11 mouse cellular contexts compared by ENCODE assay signal in genomic region chr3:145729531-145729930, GRCm38 (mm10). TPM values are rescaled to one million over a fixed set of nuclear protein-coding genes. Genes with fewer than 3 reads are reported as not detected.
DNase-seq lines count a peak whose midpoint lies in the region; ATAC-seq lines count a peak whose summit lies in the region.
"Had no signal": no experiment of that assay in that cellular context is flagged by ENCODE, and none has a peak within 500 bp of the region (broad histone marks: within the 10 kb centered on the region; RNA-seq: fewer than 3 reads in every experiment).

No protein-coding gene starts in this region.

- H3K27me3 ChIP-seq in hindbrain, embryonic 10.5 days (ENCODE audit: insufficient read depth, poor library complexity, severe bottlenecking), result no peaks in the 10 kb centered on the region
- H3K27me3 ChIP-seq in hindbrain, embryonic 13.5 days, result no peaks in the 10 kb centered on the region
- H3K27me3 ChIP-seq in forebrain, embryonic 15.5 days, result no peaks in the 10 kb centered on the region
- H3K27me3 ChIP-seq: embryonic facial prominence, embryonic 15.5 days; stomach, embryonic 15.5 days had no signal

- peaks cover 15% of the 10 kb centered on the region for H3K4me1 ChIP-seq in hindbrain, embryonic 10.5 days (replicated peaks)
- H3K4me1 ChIP-seq in hindbrain, embryonic 13.5 days (replicated peaks), result peaks cover 14% of the 10 kb centered on the region
- H3K4me1 ChIP-seq in forebrain, embryonic 15.5 days, result peaks cover 14% of the 10 kb centered on the region

- H3K9ac ChIP-seq in hindbrain, embryonic 13.5 days, result no peak overlapping the region
- H3K9ac ChIP-seq in forebrain, embryonic 15.5 days (replicated peaks), result no peak overlapping the region
- H3K9ac ChIP-seq: embryonic facial prominence, embryonic 15.5 days; stomach, embryonic 15.5 days had no signal

- peak; percentile 26 for DNase-seq in hindbrain, embryonic 10.5 days (ENCODE audit: low spot score)
- DNase-seq in MN1 (ENCODE audit: low spot score), result peak; percentile 63
- peak; percentile 23 for DNase-seq in gastrocnemius, postnatal 25 days
- DNase-seq in kidney, postnatal 10 days, result peak; percentile 54
- peak; percentile 35 for DNase-seq in retina, postnatal 1 day
- no peak for DNase-seq in right cerebral cortex, postnatal 36 days (ENCODE audit: low spot score in 2 of 2)

- H3K36me3 ChIP-seq in hindbrain, embryonic 10.5 days, result no peaks in the 10 kb centered on the region
- H3K36me3 ChIP-seq in hindbrain, embryonic 13.5 days, result no peaks in the 10 kb centered on the region
- no peaks in the 10 kb centered on the region for H3K36me3 ChIP-seq in forebrain, embryonic 15.5 days
- H3K36me3 ChIP-seq: embryonic facial prominence, embryonic 15.5 days; stomach, embryonic 15.5 days had no signal

- H3K4me3 ChIP-seq in hindbrain, embryonic 10.5 days, result no peak overlapping the region
- no peak overlapping the region for H3K4me3 ChIP-seq in hindbrain, embryonic 13.5 days
- no peak overlapping the region for H3K4me3 ChIP-seq in forebrain, embryonic 15.5 days
- H3K4me3 ChIP-seq: embryonic facial prominence, embryonic 15.5 days; stomach, embryonic 15.5 days had no signal

- no peak; the same call in 1 of the 2 replicates for ATAC-seq in hindbrain, embryonic 13.5 days (ENCODE audit: low FRiP score)
- ATAC-seq in forebrain, embryonic 15.5 days (replicated peaks), result no peak

- no peak overlapping the region for H3K4me2 ChIP-seq in hindbrain, embryonic 13.5 days
- H3K4me2 ChIP-seq in forebrain, embryonic 15.5 days (replicated peaks), result no peak overlapping the region
- H3K4me2 ChIP-seq: embryonic facial prominence, embryonic 15.5 days; stomach, embryonic 15.5 days had no signal

- H3K27ac ChIP-seq in hindbrain, embryonic 10.5 days, result peak overlapping the region; percentile 62
- no peak overlapping the region for H3K27ac ChIP-seq in hindbrain, embryonic 13.5 days
- H3K27ac ChIP-seq in forebrain, embryonic 15.5 days (replicated peaks), result no peak overlapping the region
- H3K27ac ChIP-seq: embryonic facial prominence, embryonic 15.5 days; stomach, embryonic 15.5 days had no signal

- H3K9me3 ChIP-seq in hindbrain, embryonic 10.5 days, result no peaks in the 10 kb centered on the region
- no peaks in the 10 kb centered on the region for H3K9me3 ChIP-seq in hindbrain, embryonic 13.5 days
- H3K9me3 ChIP-seq in forebrain, embryonic 15.5 days, result no peaks in the 10 kb centered on the region
- H3K9me3 ChIP-seq: embryonic facial prominence, embryonic 15.5 days; stomach, embryonic 15.5 days had no signal

- 71% methylated on average over 4 of the region's 4 CpGs for WGBS in hindbrain, embryonic 10.5 days
- 72% methylated on average over 4 of the region's 4 CpGs for WGBS in hindbrain, embryonic 13.5 days
- WGBS in forebrain, embryonic 15.5 days, result 75% methylated on average over 4 of the region's 4 CpGs

RNA-seq across cellular contexts. Expression of gene Ddah1, which starts 28.9 kb away (rescaled TPM):
- 22.3 and 24.7 TPM in 2 replicates for polyA plus RNA-seq in hindbrain, embryonic 10.5 days (2016; fragmentation: Nextera tagmentation; extraction: Ambion mirVana)
- 70.1 and 75.7 TPM in 2 replicates for polyA plus RNA-seq in hindbrain, embryonic 13.5 days (2015; fragmentation: Nextera tagmentation; extraction: Ambion mirVana)
- total RNA-seq in gastrocnemius, postnatal 25 days (2021), result 1 to 10 TPM; 4.8 to 5.7 TPM
- 162 and 170 TPM in 2 replicates for polyA plus RNA-seq in forebrain, embryonic 15.5 days (2015; fragmentation: Nextera tagmentation; extraction: Ambion mirVana)
- total RNA-seq: MEL had no signal

Comparison
In these comparisons a context has a peak if more than half of its experiments do, and no peak if none do; other contexts are left out.
1. DNase-seq: peak in hindbrain, embryonic 10.5 days (single experiment), MN1 (single experiment), gastrocnemius, postnatal 25 days (single experiment), kidney, postnatal 10 days (single experiment) and retina, postnatal 1 day (single experiment); none in right cerebral cortex, postnatal 36 days (0 of 2).